Mouse (Mus musculus) heart, adult 2 months (tissue): Measurements from ENCODE around the gene Pld4.

Experiments
- CTCF ChIP-seq: fragments of 200-600 bp; IDR thresholded peaks from 2 replicates; pipeline ENCODE4 v1.8.1; 2022; ENCODE audit warnings: antibody characterized with exemption, mild to moderate bottlenecking, moderate library complexity
- EP300 ChIP-seq: fragments of 200-500 bp; IDR thresholded peaks from 2 replicates; pipeline ENCODE4 v1.6.1; 2011; ENCODE audit warnings: low read depth, low read length, control low read depth; ENCODE audit not compliant: insufficient read depth
- POLR2A ChIP-seq: fragments of 200-500 bp; IDR thresholded peaks from 2 replicates; pipeline ENCODE4 v1.6.1; 2011; ENCODE audit warnings: mild to moderate bottlenecking, low read depth, low read length, control low read depth; ENCODE audit not compliant: insufficient read depth

- no peak for TF ChIP-seq EP300
- TF ChIP-seq CTCF, result no peak
- no peak for TF ChIP-seq POLR2A
Observed at GRCm38 (mm10) chr12:112747606-112747970, 12.9 kb upstream of the Pld4 start.
